Mouse (Mus musculus) granulocyte monocyte progenitor cell, adult 5-6 weeks (primary cell): ENCODE measurements at regions not wholly inside any gene's neighbourhood (a gene's known extent, or its start where the extent isn't known, plus 50 kb on each side); places are given as distances from the start of the nearest gene placed in this dataset.

ENCODE experiments used
- ATAC-seq: replicated peaks from 2 replicates; pipeline ENCODE4 v1.8.0; 2016; ENCODE audit warnings: mild to moderate bottlenecking, moderate TSS enrichment, inconsistent platforms; ENCODE audit not compliant: poor library complexity, severe bottlenecking

- ATAC-seq = no peak
Measured at GRCm38 (mm10) chr2:166439847-166440775, 273.5 kb downstream of the Prex1 start.

- ATAC-seq = no peak
Measured at GRCm38 (mm10) chr2:166438207-166438606, 275.4 kb downstream of the Prex1 start.

GRCm38 (mm10) chr2:166434554-166434953, 279.1 kb downstream of the Prex1 start:
- ATAC-seq = no peak

- ATAC-seq = no peak
Measured at GRCm38 (mm10) chr2:166433655-166434333, 278.3 kb upstream of the Sulf2 start.

DNA sequence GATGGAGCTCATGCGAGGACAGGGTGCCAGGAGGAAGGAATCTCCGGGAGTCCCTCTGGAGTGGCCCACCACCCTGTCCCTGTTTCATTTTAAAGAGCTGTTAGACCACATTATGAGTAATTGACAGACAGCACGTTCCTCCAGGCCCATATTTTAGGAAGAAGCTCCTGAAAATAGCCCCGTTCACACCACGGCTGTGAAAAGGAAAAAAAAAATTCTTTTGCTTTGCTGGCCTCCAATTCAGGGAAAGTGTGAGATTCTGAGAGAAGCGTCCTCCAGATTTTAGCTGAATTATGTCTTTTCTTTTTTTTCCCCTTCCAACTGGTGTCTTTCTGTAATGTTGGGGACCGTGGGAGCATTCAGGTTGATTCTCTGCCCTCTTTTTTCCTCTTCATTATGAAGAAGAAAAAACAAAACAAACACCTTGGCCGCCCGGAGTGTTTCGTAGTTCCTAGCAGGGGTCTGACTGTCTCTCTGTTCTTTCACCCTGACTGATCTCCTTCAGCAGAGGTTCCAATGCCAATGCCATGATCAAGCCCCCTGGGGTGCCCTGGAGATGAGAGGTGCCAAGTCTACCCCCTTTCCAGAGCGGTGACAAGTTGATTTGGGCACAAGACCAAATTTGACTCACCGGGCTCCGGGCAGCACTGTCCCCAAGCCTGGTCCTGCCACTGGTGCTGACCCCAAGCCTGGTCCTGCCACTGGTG, 277.6 kb upstream of the Sulf2 start:
- no peak for ATAC-seq

GRCm38 (mm10) chr2:166432531-166432930, 277.1 kb upstream of the Sulf2 start:
- no peak for ATAC-seq

DNA sequence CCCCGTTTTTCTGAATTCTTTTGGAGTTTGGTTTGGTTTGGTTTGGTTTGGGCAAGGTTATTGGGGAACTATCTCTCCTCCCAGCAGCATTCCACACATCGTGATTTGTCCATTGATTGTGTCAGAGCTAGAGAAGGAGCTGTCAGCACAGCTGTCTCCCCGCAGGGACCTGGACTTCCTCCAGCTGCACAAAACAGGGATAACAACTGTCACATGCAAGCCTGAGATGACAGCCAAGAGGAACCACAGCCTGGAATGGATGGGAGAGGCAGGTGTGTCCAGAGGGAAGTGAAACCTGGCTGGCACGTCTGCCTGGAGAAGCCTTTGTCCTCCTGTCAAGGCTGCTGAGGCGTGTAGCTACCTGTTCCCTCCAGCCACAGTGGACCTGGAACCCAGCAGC, 274.5 kb upstream of the Sulf2 start:
- peak; percentile 76 for ATAC-seq

DNA sequence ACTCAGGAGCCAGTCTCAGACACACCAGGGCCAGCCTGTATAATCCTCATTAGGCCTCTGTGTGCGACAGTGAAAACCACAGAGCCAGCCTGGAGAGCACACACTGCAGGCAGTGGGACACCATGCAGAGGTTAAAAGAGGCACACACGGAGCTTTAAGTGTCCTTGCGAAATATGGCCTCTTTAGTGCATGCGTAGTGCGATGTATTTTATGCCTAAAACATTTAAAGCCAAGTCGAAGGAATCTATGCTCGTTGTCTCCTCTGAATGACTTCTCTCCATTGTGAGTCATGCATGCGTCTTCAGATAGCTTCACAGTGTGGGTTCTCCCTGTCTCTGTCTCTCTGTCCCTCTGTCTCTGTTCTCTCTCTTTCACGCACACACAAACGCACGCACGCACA, 274.0 kb upstream of the Sulf2 start:
- ATAC-seq = 0 out of 2 replicates have a peak, but pooled peaks have one; percentile 33

- ATAC-seq = no peak
Measured at GRCm38 (mm10) chr2:166427390-166427789, 271.9 kb upstream of the Sulf2 start.

DNA sequence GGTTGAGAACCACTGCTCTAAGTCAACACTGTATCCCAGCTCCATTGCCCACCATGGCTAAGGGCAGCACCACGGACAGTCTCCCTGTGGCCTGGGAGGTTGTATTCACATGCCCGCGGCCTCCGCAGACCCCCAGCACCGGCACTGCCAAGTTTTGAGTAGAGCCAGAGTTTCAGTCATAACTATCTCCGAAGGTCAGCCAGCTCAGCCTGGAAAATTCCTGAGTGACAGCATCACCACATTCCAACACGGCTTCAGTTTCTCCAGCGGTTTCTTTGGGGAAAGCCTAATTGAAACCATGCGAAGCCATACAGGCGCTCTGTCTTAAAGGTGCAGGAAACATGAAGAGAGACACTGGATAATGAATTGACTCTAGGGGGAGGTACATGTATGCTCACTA, 271.5 kb upstream of the Sulf2 start:
- ATAC-seq = no peak

DNA sequence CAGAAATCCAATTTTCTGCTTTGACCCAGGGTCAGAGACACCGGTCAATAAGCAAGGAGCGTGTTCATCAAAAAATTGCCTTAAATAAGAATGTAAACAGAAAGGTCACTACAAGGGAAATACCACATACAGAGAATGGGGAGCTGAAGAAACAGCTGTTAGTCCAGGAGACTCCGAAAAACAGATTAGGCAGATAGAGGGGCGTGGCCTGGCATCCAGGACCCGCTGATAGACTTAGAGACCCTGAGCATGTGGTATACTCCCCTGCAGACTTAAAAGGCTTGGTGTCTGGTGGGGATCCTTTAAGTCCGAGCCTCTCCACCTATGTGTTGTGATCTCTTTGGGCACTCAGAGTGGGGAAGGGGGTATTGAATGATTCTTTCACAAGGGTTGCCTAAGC, 271.0 kb upstream of the Sulf2 start:
- ATAC-seq = no peak

GRCm38 (mm10) chr2:166425141-166425540, 269.7 kb upstream of the Sulf2 start:
- ATAC-seq = peak; percentile 31; the same call in 1 of the 2 replicates

DNA sequence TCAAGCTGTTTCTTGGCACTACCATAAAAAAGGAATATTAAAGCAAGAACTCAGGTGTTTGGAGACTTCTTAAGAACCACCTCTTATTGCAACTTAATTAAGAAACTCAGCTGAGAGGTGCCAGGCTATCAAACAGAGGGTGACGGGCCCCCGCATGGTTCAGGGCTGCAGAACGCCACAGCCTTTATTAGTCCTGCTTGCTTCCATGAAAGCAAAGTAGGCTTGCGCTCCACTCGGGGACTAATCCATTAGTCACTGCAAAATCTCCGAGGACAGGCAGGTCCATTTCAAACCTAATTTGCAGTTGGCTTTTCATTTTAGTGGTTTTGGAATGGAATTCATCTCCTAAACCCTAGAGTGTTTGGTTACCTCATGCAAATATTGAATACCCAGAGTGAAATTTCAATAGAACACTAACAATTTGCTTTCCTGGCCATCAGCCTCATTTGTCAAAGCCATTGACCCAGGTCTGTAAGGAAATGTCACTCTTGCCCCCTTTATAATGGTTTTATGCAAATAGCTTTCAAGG, 267.7 kb upstream of the Sulf2 start:
- ATAC-seq = no peak

DNA sequence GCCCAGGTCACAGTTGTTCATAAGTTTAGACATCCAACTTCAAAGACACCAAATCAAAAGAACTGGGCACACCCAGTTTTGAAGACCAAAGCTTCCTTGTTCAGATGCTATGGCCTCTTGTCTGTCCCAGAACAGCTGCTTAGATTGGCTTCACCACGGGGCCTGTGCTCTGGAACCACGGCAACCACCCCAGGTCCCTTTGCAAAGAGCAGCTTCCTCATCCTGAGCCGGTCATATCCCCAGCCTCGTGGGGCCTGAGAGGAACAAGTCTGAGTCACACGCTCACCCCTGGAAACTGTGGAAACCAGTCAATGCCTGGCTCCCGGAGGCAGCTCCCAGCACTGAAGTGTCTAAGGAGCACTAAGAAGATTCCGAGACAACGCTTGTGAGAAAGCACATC, 264.8 kb upstream of the Sulf2 start:
- peak; percentile 88 for ATAC-seq

- no peak for ATAC-seq
Measured at GRCm38 (mm10) chr2:166419271-166419670, 263.8 kb upstream of the Sulf2 start.

- ATAC-seq = no peak
Measured at GRCm38 (mm10) chr2:166418279-166418678, 262.8 kb upstream of the Sulf2 start.

DNA sequence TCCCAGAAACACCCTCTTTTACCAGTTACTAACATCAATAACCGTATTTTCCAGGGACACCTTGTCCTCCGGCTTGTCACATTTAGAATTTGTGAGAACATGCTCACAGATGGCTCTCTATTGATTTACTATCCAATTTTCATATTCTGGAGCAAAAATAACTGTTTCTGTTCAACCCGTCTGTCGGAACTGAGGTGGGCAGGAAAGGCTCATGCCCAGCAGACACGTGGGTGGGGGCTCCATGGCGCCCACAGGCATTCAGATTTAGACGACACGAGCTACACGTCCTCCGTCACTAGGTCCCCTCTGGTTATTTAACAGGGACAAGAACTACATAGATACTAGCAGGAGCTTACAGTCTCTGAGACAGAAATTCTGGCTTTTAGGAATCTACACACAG, 262.2 kb upstream of the Sulf2 start:
- no peak for ATAC-seq

DNA sequence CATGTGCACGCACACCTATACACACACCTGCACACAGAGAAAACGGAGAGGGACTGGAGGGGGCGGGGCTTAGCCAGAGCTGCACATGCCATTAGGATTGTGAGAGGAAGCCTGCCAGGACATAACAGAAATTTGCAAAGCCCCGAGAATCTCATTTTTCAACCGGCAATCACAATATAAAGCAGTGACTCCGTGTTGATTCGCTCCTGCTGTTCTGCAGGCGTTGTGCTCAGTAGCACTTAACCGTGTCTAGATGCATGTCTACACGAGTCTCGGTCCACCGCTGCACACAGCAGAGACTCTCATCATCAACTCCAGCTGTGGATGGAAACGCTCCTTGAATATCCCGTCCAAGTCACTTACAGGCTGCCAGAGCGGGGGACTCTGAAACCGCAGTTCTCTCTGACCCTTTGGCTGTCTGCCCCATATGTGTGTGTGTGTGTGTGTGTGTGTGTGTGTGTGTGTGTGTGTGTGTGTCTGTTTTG, 260.1 kb upstream of the Sulf2 start:
- no peak for ATAC-seq

DNA sequence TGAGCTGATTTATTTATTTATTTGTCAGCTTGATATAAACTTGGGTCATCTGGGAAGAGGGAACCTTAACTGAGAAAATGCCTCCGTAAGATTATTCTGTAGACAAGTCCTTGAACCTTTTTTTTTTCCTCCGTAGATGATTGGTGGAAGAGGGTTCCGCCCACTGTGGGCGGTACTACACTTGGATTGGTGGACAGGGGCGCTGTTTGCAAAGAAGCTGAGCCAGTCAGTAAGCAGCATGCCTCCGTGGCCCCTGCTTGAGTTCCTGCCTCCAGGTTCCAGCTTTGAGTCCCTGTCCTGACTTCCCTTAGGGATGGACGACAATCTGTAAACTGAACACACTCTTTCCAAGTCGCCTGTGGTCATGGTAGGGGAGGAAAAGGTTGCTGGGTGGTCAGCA, 259.4 kb upstream of the Sulf2 start:
- no peak for ATAC-seq

GRCm38 (mm10) chr2:166412031-166412858, 256.8 kb upstream of the Sulf2 start:
- ATAC-seq = peak; percentile 88
